Mouse (Mus musculus) olfactory bulb, adult 2 months (tissue): Measurements from ENCODE around the gene H2-Q10.
"Not testable (repeated sequence)": the region's sequence is repeated elsewhere in the genome, so short reads cannot be mapped to it uniquely, and the experiment has no call there.

Experiments
- CTCF ChIP-seq: fragments of 200-500 bp; IDR thresholded peaks from 2 replicates; pipeline ENCODE4 v1.5.1; 2012; ENCODE audit warnings: low read depth, mild to moderate bottlenecking, low read length, moderate library complexity; ENCODE audit not compliant: insufficient read depth
- POLR2A ChIP-seq: fragments of 200-500 bp; IDR thresholded peaks from 2 replicates; pipeline ENCODE4 v1.6.1; 2012; ENCODE audit warnings: mild to moderate bottlenecking, low read depth, low read length, moderate library complexity; ENCODE audit not compliant: insufficient read depth

DNA sequence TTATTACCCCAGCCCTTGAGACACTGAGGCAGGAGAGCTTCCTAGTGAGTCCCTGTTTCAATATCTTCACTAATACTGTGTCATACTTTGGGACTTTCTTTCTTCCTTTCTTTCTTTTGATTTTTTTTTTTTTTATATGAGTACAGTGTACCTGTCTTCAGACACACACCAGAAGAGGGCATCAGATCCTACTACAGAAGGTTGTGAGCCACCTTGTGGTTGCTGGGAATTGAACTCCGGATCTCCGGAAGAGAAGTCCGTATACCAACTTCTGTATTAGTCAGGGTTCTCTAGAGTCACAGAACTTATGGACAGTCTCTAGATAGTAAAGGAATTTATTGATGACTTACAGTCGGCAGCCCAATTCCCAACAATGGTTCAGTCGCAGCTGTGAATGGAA is 38.4 kb downstream of the H2-Q10 start:
- not testable (repeated sequence) for TF ChIP-seq CTCF, POLR2A
